Mouse (Mus musculus) heart, adult 11 months (tissue): ENCODE data around the gene Cckbr.

ENCODE experiments used
- DNase-seq: peaks from one replicate; pipeline ENCODE4 v3.0.0; 2022

The Cckbr gene

DNA sequence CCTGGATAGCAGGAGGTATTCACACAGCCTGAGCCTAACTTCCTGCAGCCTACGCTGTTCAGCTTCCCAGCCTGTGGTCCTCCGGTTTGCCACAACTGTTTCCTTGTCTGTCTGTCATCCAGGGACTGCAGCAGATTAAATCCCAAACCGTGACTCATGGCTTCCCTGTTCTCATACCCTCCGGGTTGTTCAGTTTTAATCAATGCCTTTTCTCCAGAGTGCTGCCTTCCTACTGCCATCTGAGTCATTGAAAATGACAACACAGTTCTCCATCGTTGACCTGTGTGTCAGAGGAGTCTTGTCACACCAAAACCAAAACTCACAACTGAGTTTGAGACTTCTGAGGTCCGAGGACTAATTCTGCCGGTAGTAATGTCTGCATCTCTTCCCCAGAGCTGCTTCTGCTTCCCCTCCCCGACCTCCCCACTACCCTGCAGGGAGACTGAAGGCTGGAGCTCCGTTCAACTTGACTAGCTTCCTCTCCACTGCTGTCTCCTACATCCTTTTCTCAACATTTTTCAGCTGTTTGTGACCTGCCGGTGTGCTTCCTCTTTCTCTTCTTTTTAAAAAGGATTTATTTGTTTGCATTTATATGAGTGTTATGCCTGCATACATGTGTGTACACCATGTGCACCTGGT lies 73.4 kb downstream of the Cckbr start:
- no peak for DNase-seq

DNA sequence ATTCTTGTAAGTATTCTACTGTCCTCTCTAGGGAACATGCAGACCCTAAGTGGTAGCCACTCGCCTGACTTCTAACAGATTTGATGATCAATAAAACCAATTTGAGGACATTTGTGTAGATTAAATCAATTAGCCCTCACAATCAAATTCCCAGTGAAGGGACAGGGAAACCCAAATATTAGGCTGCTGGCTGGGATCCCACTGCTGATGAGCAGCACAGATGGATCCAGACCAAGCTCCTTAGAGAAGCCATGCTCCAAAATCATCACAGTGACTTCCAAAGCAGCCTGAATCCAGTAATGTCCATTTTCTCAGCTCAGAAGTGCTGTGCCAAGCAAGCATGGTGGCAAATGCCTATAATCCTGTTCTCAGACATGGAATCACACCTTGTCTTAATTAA lies 74.1 kb downstream of the Cckbr start:
- no peak for DNase-seq

DNA sequence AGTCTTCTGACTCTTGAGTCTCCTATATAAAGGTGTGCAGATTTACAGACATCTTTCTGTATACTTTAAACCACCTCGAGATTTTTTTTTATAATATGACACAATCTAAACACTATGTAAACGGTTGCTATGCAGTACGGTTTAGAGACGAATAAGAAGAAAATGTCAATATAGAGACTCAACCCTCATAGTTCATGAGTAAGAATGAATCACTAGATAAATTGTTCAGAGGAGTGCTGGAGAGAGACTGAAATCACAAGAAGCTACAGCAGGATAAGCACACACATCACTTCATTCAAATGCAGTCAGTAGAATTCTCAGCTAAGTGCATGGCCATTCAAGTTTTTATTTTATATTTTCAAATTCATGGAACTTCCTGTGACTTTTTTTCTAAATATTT lies 76.5 kb downstream of the Cckbr start:
- no peak for DNase-seq

DNA sequence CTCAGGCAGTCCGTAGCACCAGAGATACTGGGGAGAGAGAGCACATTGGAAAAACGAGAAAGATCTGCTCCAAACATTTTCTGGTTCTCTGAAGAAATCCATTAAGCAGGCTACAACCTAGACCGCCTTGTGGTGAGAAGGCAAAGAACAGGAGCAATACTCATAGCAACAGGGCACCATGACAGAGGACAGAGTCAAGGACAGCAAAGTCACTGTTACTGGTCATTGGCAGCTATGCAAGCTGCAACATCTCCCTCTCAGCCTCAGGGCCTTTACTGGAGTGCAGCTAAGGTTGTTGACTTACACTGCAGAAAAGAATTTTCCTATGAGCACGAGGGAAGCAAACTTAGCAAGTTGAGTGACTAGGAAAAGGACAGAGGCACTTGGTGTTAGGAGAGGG lies 81.7 kb downstream of the Cckbr start:
- DNase-seq, result no peak

DNA sequence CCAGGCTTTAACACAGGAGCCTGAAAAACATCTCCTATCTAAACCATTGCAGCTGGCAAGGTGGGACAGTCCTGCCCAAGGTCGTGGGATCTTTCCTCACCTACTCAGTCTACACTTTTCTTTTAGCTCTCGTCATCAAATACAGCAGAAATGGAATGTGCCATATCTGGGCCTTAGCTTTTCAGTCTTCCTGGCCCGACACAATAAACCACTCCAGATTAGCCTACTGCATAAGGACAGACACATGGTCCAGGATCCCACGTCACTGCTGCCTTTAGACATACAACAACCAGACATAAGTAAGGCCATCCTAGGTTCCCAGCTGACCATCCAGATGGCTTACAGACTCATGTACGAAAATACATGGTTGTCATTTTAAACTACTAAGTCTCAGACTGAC lies 84.6 kb downstream of the Cckbr start:
- no peak for DNase-seq

DNA sequence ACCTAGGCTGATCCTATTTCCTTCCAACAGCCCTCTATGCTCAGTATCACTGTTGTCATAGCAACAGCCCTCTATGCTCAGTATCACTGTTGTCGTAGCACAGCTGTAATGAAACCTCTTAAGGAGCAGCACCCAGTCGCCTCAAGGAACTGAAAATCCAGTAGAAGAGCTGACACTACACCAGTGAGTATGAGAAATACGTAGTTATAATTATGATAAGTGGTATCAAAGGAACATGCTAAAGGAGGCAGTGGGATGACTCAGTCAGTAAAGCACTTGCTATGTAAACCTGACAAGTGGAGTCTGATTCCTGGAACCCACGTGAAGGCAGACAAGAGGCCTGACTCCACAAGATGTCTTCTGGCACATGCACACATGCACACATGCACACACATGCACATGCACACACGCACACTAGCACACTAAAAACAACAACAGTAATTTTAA lies 88.3 kb downstream of the Cckbr start:
- no peak for DNase-seq

DNA sequence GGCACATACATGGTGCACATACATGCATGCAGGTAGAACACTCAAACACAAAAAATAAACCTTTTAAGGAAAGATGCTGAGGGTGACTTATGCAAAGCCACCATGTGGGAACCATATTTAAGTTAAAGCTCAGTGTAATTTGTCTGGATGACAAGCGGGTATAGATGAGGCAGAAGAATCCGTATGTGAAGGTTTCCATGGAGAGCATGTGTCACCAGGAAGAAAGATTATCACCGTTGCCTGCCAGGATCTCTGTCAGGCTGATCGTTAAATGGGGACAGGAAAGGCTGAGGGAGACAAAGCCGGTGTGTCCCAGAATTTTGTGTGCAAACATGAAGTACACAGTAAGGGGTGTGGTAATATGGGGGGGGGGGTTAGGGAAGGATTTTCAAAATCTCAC lies 89.0 kb downstream of the Cckbr start:
- DNase-seq, result no peak

DNA sequence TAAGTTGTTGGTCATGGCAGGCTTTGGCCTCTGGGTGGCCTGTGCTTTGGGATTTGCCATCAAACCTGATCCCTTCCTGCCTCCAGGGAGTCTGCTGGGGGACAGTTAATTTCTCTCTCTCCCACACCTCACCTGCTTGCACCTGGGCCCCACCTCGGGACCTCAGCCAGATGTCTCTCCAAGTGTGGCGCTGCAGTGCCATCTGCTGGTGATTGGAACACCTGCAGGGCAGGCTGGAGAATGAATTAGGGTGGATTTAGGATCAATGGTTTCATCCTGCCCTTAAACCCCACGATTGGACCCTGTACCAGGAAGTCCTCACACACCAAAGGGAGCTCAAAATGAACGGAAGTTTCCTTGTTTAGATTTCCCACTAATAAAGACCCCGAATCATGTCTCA lies 89.6 kb downstream of the Cckbr start:
- DNase-seq, result peak; percentile 90

DNA sequence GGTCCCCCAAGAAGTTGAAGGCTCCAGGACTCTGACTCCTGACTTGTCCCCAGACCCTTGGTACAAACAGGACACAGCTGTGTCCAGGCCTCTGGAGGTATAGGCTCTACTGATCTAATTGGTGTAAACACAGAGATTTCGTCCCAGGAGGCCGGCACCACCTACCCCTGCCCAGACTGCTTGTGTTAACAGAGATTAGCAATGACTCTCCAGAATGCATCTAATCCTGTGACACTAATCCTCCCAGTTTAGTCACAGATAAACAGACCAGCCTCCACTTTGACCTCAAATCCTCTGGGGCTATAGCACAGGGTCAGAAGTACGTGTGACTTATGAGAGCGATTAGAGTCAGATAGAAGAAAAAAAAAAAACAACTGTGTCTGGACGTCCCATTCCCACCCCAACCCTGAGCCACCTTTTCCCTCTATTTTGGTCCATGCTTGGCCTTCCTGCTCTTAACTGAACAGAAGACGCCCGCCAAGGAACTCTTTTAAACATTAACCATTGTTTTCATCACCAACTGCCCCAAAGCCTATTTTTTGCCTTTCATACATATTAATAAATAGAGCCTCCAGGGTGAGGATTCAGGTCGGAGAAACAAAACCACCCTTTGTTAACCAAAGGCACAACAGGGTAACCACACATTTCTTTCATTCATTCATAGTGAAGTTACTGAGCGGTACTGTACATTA lies 91.3 kb downstream of the Cckbr start:
- no peak for DNase-seq

DNA sequence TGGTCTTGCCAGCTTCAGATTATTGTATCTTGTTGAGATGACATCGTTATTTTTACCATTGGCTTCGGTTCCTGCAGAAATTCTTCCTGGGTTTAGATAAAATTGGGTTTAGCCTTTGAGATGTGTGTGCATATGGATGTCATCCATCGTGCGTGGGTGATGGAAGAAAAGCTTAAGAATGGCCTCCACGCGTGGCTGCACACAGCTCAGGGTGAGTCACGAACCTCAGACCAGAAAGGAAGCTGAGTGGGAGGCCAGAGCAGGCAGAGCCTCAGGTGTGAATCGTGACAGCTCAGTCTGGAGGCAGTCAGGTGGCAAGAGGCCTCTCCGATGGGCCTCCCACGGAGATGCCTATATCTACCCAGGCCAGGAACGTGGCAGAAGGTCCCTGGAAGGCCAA lies 93.8 kb downstream of the Cckbr start:
- peak; percentile 49 for DNase-seq

DNA sequence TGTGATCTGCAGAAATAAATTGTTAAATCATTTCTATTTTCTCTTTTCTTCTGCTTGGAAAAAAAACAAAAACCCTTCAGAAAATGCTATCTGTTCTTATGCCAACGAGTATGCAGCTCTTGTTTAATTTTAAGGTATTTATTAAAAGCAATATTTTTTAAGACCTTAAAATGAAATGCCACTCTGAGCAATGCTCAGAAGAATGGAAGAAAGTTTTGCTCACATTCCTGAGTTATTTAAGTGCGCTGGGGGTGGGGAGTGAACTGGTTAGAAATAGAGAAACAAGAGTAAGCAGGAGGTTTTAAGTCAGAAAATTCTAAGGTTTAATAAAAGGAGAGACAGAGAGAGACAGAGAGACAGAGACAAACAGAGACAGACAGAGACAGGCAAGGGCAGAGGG lies 94.2 kb downstream of the Cckbr start:
- DNase-seq, result no peak

DNA sequence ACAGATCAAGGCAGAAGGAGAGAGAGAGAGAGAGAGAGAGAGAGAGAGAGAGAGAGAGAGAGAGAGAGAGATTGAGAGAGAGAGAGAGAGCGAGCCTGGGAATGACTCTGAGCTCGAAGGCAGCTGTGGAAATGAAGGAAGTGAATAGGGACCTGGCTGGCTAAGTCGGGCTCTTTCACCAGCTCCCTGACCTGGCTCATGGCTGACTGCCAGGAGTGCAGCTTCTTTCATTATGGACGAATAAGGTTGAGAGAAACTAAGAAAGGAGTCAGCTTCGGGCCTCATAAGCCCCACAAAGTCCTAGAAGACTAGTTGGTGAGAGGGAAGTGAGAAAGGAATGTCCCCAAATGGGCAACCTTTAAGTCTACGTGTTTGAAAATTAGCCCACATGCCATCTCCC lies 94.7 kb downstream of the Cckbr start:
- DNase-seq, result no peak
